Mouse (Mus musculus) left cerebral cortex, adult 18-20 months (tissue): ENCODE data around the gene Xrcc6. TPM values are rescaled to one million over a fixed set of nuclear protein-coding genes. Genes with fewer than 3 reads are reported as not detected.

Source experiments
- DNase-seq, 2 experiments: peaks; one replicate each; pipeline ENCODE4 v3.0.0; 2021 to 2022; ENCODE audit warnings: low spot score in 2 of 2, mixed read lengths in 1 of 2
- total RNA-seq, 2 experiments: library from RNA; stranded (reverse); gene quantifications; 2 replicates each; pipeline ENCODE4 v1.2.3; 2021

Xrcc6 gene
- total RNA-seq, 2 experiments from 2014 or later: 19.9 to 22.2 TPM

- peak in 1 of 2 experiments; percentile 34 for DNase-seq
These were observed 84.3 kb downstream of the Xrcc6 start for GRCm38 (mm10) chr15:82071816-82072469.

GRCm38 (mm10) chr15:82073490-82073889, 85.9 kb downstream of the Xrcc6 start:
- no peak for DNase-seq

GRCm38 (mm10) chr15:82079883-82080282, 92.2 kb downstream of the Xrcc6 start:
- DNase-seq: no peak

GRCm38 (mm10) chr15:82081161-82081560, 93.5 kb downstream of the Xrcc6 start:
- DNase-seq: peak; percentile 73 to 85

GRCm38 (mm10) chr15:82085606-82086005, 98.0 kb downstream of the Xrcc6 start:
- peak; percentile 59 to 65 for DNase-seq

GRCm38 (mm10) chr15:82086131-82086530, 98.5 kb downstream of the Xrcc6 start:
- DNase-seq: peak; percentile 48 to 69

- peak; percentile 46 to 50 for DNase-seq
These were observed 99.6 kb downstream of the Xrcc6 start for GRCm38 (mm10) chr15:82087266-82087665.

Other genes with a start within 250 kb of the Xrcc6 start
- 100 to 1,000 TPM; 163 to 181 TPM for gene Zc3h7b, start 242.8 kb upstream of the Xrcc6 start, total RNA-seq
- 100 to 1,000 TPM; 224 to 240 TPM for gene Rangap1, start 242.3 kb upstream of the Xrcc6 start, total RNA-seq
- gene Tef, start 185.4 kb upstream of the Xrcc6 start, total RNA-seq: 100 to 1,000 TPM; 226 to 245 TPM
- 10 to 100 TPM; 33.6 to 36.7 TPM for gene Tob2, start 129.0 kb upstream of the Xrcc6 start, total RNA-seq
- gene Phf5a, start 115.9 kb upstream of the Xrcc6 start, total RNA-seq: 10 to 100 TPM; 32.5 to 35.0 TPM
- 100 to 1,000 TPM; 414 to 429 TPM for gene Aco2, start 115.5 kb upstream of the Xrcc6 start, total RNA-seq
- gene Polr3h, start 61.6 kb upstream of the Xrcc6 start, total RNA-seq: 10 to 100 TPM; 50.9 to 52.1 TPM
- gene Csdc2, start 51.1 kb upstream of the Xrcc6 start, total RNA-seq: 10 to 100 TPM; 80.7 to 90.7 TPM
- gene Pmm1, start 26.9 kb upstream of the Xrcc6 start, total RNA-seq: 100 to 1,000 TPM; 201 TPM
- not detected for gene 1700029P11Rik, start 7.3 kb upstream of the Xrcc6 start, total RNA-seq
- 10 to 100 TPM; 83.4 to 85.2 TPM for gene Desi1, start 46.0 kb downstream of the Xrcc6 start, total RNA-seq
- gene Snu13, start 59.8 kb downstream of the Xrcc6 start, total RNA-seq: 100 to 1,000 TPM; 117 to 125 TPM
- gene 4930407I10Rik, start 71.3 kb downstream of the Xrcc6 start, total RNA-seq: not detected
- 1 to 10 TPM; 3.7 to 4.0 TPM for gene Mei1, start 82.2 kb downstream of the Xrcc6 start, total RNA-seq
- gene Ccdc134, start 140.1 kb downstream of the Xrcc6 start, total RNA-seq: 10 to 100 TPM; 11.1 to 12.6 TPM
- gene Srebf2, start 159.3 kb downstream of the Xrcc6 start, total RNA-seq: 100 to 1,000 TPM; 213 to 223 TPM
- gene Shisa8, start 225.0 kb downstream of the Xrcc6 start, total RNA-seq: 1 to 10 TPM; 2.6 to 3.0 TPM
- under 1 TPM; 0.26 to 0.49 TPM for gene Tnfrsf13c, start 236.5 kb downstream of the Xrcc6 start, total RNA-seq